10 mouse cellular contexts compared by ENCODE assay signal in the genomic region with DNA sequence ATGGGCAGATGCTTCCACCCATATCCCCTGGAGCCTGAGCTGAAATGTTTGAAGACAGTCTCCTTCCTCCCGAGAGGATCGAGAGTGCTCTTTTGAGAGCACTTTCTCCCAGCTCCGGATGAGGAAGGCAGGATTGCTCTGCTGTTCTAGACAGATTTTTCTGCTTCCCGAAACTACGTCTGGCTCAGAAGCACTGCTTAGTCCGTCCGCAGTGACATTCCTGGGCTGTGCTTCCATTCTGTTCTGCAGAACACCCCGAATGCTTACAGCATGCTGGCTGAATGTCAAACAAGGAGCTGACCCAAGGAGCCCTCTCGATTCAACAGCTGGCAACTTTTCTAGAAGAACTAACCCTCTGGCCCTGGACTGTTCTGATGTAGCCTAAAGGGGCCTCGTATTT. TPM values are rescaled to one million over a fixed set of nuclear protein-coding genes. Genes with fewer than 3 reads are reported as not detected.
DNase-seq lines count a peak whose midpoint lies in the region; ATAC-seq and TF ChIP-seq lines count a peak whose summit lies in the region.
"Had no signal": no experiment of that assay in that cellular context is flagged by ENCODE, and none has a peak within 500 bp of the region (broad histone marks: within the 10 kb centered on the region; RNA-seq: fewer than 3 reads in every experiment).

No protein-coding gene starts in this region.

- no peak overlapping the region for H3K9ac ChIP-seq in liver, embryonic 15.5 days

- peak in 1 of 2 experiments; percentile 21 for DNase-seq in layer of hippocampus, adult 2 months (ENCODE audit: low spot score in 2 of 2)
- DNase-seq in layer of hippocampus, adult 11-12 months (ENCODE audit: low spot score), result no peak
- DNase-seq in heart, adult 8-10 months (ENCODE audit: low spot score), result peak; percentile 33
- DNase-seq in forebrain, embryonic 10.5 days (ENCODE audit: extremely low spot score, low spot score), result no peak
- no peak for DNase-seq in left cerebral cortex, adult 9 months (ENCODE audit: low spot score in 2 of 2)
- DNase-seq in frontal cortex, postnatal 10 days (ENCODE audit: low spot score in 2 of 2), result no peak
- DNase-seq: kidney, adult 11 months had no signal

- no peaks in the 10 kb centered on the region for H3K36me3 ChIP-seq in liver, embryonic 15.5 days (replicated peaks)
- H3K36me3 ChIP-seq in forebrain, embryonic 10.5 days (replicated peaks), result no peaks in the 10 kb centered on the region

- no peak for TF ChIP-seq POLR2A in bone marrow, adult 2 months (IDR thresholded peaks at IDR 0.05; ENCODE audit: borderline replicate concordance, control insufficient read depth, low read depth, low read length)

- WGBS in bone marrow, adult 2 months, result 54% methylated on average over 10 of the region's 10 CpGs
- 56% methylated on average over 10 of the region's 10 CpGs for WGBS in liver, embryonic 15.5 days (ENCODE audit: insufficient replicate concordance)
- WGBS in forebrain, embryonic 10.5 days, result 79% methylated on average over 10 of the region's 10 CpGs

- H3K4me2 ChIP-seq in liver, embryonic 15.5 days, result no peak overlapping the region

- H3K4me1 ChIP-seq in bone marrow, adult 2 months (ENCODE audit: control insufficient read depth, insufficient read depth, low read length), result peaks cover 5% of the 10 kb centered on the region; the same call in 1 of the 2 replicates
- H3K4me1 ChIP-seq in liver, embryonic 15.5 days (replicated peaks), result peaks cover 12% of the 10 kb centered on the region
- no peaks in the 10 kb centered on the region for H3K4me1 ChIP-seq in forebrain, embryonic 10.5 days

- peak overlapping the region; percentile 69; the same call in 1 of the 2 replicates for H3K27ac ChIP-seq in layer of hippocampus, adult 2 months
- peak overlapping the region; percentile 86 for H3K27ac ChIP-seq in bone marrow, adult 2 months (ENCODE audit: control insufficient read depth, insufficient read depth, low read depth, low read length, poor library complexity)
- peak overlapping the region; percentile 64 for H3K27ac ChIP-seq in liver, embryonic 15.5 days (replicated peaks)
- no peak overlapping the region for H3K27ac ChIP-seq in forebrain, embryonic 10.5 days

- no peaks in the 10 kb centered on the region for H3K9me3 ChIP-seq in liver, embryonic 15.5 days (replicated peaks)
- no peaks in the 10 kb centered on the region for H3K9me3 ChIP-seq in forebrain, embryonic 10.5 days
- H3K9me3 ChIP-seq: megakaryocyte, embryonic 14.5 days had no signal

- 0 out of 2 replicates have a peak overlapping the region, but pooled peaks have one; percentile 9 for H3K4me3 ChIP-seq in layer of hippocampus, adult 2 months
- H3K4me3 ChIP-seq in bone marrow, adult 2 months (replicated peaks; ENCODE audit: control insufficient read depth, low read depth, low read length), result no peak overlapping the region
- H3K4me3 ChIP-seq in liver, embryonic 15.5 days (replicated peaks), result no peak overlapping the region
- H3K4me3 ChIP-seq in forebrain, embryonic 10.5 days, result no peak overlapping the region

- TF ChIP-seq CTCF in layer of hippocampus, adult 2 months (conservative IDR thresholded peaks at IDR 0.05), result no peak
- TF ChIP-seq CTCF in bone marrow, adult 2 months (IDR thresholded peaks at IDR 0.05; ENCODE audit: control insufficient read depth, insufficient read depth, low read length), result no peak

- no peak for ATAC-seq in liver, embryonic 15.5 days (ENCODE audit: insufficient read depth)

- no peaks in the 10 kb centered on the region for H3K27me3 ChIP-seq in liver, embryonic 15.5 days
- H3K27me3 ChIP-seq in forebrain, embryonic 10.5 days (ENCODE audit: poor library complexity, severe bottlenecking), result no peaks in the 10 kb centered on the region

RNA-seq across cellular contexts. Expression of a gene that starts 10.8 kb away (rescaled TPM):
- total RNA-seq in layer of hippocampus, adult 2 months (2021), result 10 to 100 TPM; 78.6 to 84.8 TPM
- 14.5 and 35.4 TPM in 2 replicates for polyA plus RNA-seq in bone marrow, adult 2 months (2011; ENCODE audit: insufficient read depth, insufficient read length, low replicate concordance, missing spikeins)
- 10 to 100 TPM; 53.7 to 64.8 (median 60.5) TPM for total RNA-seq in heart, adult 8-10 months (2022)
- 73.4 and 83.4 TPM in 2 replicates for polyA plus RNA-seq in liver, embryonic 15.5 days (2015; fragmentation: Nextera tagmentation; extraction: Ambion mirVana)
- 41.4 and 42.8 TPM in 2 replicates for polyA plus RNA-seq in forebrain, embryonic 10.5 days (2016; fragmentation: Nextera tagmentation; extraction: Ambion mirVana)

RNA-seq across cellular contexts. Expression of a gene that starts 18.5 kb away (rescaled TPM):
- total RNA-seq in layer of hippocampus, adult 2 months (2021), result 10 to 100 TPM; 24.6 to 26.3 TPM
- polyA plus RNA-seq in bone marrow, adult 2 months (2011; ENCODE audit: insufficient read depth, insufficient read length, low replicate concordance, missing spikeins), result 11.5 and 21.8 TPM in 2 replicates
- 10 to 100 TPM; 25.9 to 27.9 (median 27.3) TPM for total RNA-seq in heart, adult 8-10 months (2022)
- polyA plus RNA-seq in liver, embryonic 15.5 days (2015; fragmentation: Nextera tagmentation; extraction: Ambion mirVana), result 12.5 and 12.6 TPM in 2 replicates
- polyA plus RNA-seq in forebrain, embryonic 10.5 days (2016; fragmentation: Nextera tagmentation; extraction: Ambion mirVana), result 25.0 and 26.3 TPM in 2 replicates
